Mouse (Mus musculus): ENCODE measurements around the gene Glrp1. TPM values are rescaled to one million over a fixed set of nuclear protein-coding genes. Genes with fewer than 3 reads are reported as not detected.

Gene Glrp1
- total RNA-seq, 4 experiments from 2014 or later: 0.17 to 0.26 TPM; not detected in 2

DNA sequence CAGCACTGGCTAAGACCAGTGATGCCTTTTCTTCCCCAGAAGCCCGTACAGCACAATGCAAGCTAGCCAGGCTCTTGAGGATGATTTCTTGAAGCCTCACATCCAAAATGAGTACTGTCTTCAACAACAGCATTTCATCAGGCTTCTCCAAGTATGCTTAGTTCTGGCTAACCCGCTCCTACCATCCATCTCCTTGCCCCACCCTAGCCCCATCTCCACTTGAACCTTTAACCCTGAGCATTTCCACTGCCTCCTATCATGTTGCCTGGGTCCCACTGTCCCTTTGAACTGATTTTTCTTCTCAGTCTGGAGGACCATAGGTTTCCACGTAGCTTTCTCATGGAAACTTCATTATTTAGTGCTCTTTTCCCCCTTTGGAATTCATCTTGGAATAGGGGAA lies 17.5 kb downstream of the Glrp1 start:
- no peak for DNase-seq (ENCODE audit: low spot score in 2 of 2)

DNA sequence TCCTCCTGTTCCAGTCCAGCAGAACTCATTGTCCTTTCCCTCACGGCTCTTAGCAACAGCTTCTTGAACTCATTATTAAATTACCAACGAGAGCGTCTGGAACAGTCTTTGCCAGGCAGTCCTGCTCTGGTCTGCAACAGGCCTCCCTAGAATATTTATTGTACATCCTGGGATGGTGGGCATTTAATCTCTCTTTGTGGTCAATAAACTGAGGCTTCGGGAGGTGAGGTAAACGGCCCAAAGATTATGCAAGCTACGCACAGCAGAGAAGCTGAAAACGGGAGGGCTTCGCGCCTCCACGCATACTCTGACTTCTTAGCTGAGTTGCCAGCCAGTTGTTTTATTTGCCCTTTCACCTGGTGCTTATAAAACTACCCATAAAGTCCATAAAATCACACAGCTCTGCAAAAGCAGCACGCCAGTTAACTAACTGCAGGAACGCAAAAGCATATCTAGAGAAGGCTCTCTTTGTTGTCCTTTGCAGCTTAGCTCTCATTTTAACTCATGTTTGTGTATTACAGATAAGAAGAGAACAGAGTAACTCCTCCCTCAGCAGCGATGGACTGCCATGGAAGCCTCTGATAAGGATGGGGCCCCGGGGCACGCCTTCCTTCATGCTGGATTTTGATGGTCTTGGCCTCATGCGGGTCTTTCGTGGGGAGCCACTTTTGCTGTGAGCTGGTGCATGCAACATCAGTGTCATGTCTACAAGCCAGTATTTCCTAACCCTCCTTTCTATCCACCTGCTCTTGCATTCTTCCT lies 18.1 kb downstream of the Glrp1 start:
- no peak for DNase-seq (ENCODE audit: low spot score in 2 of 2)

DNA sequence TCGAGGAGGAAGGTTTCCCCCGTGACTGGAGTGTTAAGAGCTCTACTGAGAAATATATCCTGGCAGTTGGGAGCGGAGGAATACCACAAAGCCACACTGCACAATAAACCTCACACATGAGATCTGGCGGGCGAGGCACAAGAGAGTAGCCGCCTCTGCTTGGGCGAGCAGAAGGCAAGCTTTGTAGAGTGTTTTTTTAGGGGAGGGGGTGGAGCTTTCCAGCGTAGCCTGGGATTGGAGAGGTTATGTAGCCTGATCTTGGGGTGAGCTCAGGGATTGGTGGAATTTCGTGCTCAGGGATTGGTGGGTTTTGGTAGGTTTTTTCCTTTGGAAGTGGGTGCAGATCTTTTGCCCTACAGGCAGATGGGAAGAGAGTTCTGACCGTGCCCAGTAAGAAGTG lies 19.7 kb downstream of the Glrp1 start:
- DNase-seq (ENCODE audit: low spot score in 2 of 2): no peak

DNA sequence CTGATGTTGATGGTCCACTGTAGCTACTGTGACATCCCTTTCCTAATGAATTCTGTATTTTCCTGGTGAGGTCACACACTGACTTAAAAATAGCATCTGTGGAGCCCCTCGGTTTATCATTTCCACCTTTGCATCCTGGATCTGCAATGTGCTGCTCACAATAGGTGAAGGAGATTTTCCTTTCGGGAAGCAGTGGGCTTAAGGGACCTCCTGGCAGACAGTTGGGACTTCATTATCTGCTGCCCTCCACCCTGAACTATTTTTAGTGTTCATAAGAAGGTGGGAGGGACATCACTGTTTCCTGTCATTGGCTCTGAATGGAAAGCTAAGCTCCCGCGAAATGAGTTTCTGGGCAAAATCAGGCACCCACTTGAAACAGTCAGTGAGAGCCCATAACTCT lies 20.9 kb downstream of the Glrp1 start:
- DNase-seq (ENCODE audit: low spot score in 2 of 2): no peak

DNA sequence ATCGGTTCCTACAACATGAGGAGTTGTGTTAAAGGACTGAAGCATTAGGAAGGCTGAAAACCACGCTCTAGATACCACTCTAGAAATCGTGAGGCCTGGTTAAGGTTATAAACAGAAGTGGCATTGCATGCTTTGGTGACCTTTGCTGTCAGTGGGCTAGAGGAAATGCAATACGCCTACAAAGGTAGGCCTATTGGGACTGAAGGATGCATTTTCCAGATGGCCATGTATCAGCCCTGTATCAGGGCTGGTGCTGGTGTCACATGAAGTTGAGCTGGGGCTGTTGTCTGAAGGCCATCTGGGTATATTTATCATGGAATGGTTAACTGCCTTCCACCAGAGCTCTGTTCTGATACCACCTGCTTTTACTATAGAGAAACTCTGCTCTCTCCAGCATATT lies 23.5 kb downstream of the Glrp1 start:
- DNase-seq (ENCODE audit: low spot score in 2 of 2): no peak

DNA sequence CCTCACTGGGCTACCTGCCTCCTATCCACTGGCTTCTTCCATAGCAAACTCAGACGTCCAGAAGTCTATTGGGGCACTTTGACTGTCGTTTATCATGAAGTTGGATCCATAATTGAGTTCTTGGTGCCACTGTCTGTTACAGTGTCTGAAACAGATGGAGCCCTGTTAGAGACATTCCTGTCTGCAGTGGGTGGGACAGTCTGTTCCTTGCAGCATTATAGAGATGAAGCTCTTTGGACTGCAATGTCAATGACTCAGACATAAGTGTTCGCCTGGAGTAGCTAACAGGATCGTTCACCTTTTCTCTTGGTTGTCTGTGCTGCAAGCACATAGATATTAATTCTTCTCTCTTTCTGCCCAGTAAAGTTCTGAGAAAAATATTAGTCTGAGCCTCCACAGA lies 25.8 kb downstream of the Glrp1 start:
- peak in 1 of 2 experiments; percentile 22 for DNase-seq (ENCODE audit: low spot score in 2 of 2)

DNA sequence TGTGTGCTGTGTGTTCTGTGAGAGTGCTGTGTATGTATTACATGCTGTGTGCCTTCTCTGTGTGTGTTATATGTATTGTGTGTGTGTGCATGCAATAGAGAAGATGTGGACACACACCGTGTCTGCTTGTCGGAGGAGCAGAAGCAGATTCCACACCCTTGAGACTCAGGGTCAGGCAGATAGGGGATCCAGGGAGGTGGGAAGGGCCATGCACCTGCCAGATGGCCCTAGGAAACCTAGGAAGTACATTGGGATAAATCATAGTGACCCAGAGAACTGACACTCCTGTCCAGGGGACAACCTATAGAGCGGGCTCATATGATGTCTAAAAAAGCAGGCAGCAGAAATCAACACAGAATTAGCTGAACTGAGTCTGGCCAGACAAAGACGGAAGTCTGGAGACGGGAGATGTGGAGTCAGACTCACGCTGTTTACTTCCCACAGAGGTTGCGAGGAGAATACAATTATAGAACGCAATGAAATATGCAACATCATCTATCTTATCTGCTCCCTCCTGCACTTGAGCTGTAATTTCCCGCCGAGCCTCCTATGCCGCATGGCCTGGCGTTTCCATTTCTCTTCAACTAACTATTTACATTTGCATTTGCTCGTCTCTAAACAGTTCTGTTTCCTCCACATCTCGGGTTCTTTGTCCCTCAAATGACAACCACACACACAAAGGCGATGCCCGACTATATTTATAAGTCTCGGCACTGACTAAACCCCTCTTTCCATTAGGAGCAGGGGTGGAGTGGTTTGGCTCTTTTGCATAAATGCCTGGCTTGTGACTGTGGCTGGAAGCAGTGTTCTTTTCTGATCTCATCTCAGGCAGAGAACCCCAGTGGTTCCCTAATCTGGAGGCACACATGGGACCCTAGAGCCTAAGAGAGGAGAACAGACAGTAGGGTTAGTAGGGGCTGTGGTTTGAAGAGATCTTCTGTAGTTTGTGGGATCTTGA lies 27.4 kb downstream of the Glrp1 start:
- DNase-seq (ENCODE audit: low spot score in 2 of 2): no peak

DNA sequence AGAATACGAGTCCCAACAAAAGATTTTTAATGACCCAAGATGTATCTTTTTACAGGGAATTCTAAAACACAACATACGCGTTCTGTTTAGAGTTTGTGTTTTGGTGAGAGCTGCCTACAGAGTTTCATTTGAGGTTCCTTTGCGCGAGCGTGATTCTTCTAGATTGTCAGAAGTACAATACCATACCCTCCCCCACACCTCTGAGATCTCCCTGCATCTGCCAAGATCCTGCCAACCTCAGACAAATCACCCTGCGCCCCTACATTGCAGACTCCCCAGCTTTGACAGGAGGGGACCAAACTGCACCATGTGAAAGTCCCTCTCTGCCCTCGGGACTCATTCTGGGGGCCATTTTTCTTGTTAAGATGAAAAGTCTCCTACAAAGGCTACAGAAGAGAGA lies 29.3 kb downstream of the Glrp1 start:
- no peak for DNase-seq (ENCODE audit: low spot score in 2 of 2)

DNA sequence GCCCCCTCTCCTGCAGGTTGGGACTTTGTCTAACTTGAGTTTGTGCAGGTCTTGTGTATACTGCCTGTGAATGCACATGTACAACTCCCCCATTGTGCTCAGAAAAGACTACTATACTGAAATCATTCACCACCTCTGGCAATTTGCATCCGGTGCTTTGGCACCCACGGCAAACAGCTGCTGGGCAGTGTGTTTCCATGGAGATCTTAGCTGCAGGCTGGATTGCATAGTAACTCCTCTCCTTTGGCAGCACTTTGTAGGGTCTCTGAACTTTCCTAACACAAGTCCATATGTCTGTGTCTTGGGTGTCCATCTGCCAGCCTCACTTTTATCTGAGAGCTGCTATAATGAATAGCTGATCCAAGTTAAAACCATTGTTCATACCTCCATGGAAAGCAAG lies 31.7 kb downstream of the Glrp1 start:
- DNase-seq (ENCODE audit: low spot score in 2 of 2): peak in 1 of 2 experiments; percentile 23

DNA sequence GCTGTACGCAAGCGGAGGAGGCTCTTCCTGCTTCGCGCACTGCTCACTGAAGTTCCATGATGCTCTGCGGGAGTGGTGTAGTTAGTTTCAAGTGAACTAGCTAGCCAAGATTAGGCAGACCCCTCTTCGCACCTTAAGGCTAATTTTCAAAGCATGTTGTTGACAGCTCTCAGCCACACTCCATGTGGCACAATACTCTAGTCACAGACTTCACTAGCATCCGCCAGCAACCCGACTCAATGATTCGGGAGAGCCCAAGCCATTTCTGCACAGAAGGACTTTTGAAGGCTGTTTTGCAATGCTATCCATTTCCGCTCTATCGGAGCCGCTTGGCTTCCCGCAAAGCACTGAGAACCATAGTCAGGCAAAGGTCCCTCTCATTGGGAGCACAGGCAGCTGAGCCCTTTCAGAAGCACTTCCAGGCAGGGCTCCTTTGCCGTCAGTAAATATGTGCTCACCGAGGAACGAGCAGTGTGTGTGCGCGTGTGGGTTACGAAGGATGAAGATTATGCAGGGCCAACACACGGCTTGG lies 33.2 kb downstream of the Glrp1 start:
- no peak for DNase-seq (ENCODE audit: low spot score in 2 of 2)

DNA sequence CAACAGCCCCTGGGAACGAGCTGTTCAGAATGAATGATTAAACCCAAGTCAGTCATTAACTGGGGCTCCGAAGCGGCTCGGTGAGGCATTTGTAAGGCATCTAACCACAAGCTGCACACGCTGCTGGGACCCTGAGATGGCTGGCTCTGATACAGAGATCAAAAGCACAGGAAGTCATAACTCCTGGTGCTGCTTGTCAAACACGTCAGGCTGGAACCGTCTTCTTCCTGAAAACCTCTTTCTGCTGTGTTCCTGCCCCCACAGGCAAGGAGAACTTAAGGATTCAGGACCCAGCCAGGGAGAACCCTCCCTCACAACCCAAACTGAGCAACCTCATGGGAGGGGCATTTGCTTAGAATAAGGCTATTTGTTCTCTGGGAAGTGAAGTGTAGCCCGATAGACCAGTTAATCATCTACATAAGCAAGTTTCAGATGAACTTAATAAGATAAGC lies 34.3 kb downstream of the Glrp1 start:
- no peak for DNase-seq (ENCODE audit: low spot score in 2 of 2)

DNA sequence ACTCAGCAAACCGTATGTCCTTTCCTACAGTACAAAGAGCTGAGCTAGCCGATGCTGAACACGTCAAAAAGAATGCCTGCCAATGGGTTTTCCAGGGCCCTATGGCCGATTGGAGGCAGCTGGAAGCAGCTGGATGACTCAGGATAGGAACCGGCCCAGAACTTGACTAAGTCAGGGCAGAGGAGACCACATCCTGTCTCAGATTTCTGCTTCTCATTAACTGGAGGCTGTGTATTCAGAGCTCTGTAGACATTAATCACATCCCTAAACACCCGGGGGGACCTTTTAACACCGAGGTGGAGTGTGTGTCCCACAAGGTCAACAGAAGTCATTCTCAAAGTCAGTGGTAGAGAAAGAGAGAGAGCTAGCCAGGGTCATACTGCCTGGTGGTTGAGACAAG lies 35.3 kb downstream of the Glrp1 start:
- DNase-seq (ENCODE audit: low spot score in 2 of 2): no peak

DNA sequence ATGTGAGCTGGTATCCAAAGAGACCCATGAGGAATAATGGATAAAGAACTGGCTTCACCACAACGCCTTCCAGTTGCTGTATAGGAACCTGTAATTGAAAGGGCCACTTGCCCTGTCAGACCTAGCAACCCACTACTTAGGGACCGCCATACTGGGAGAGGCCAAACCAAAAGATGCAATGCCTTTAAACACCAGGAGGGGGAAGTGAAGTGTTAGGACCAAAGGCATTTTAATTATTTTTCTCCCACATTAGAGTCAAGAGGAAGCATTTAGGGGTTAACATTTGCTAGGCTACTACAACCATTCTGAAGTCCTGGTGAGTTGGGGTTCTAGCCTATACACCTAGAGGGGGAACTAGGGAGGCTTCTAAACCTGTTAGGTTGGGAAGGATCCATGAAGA lies 36.0 kb downstream of the Glrp1 start:
- no peak for DNase-seq (ENCODE audit: low spot score in 2 of 2)

DNA sequence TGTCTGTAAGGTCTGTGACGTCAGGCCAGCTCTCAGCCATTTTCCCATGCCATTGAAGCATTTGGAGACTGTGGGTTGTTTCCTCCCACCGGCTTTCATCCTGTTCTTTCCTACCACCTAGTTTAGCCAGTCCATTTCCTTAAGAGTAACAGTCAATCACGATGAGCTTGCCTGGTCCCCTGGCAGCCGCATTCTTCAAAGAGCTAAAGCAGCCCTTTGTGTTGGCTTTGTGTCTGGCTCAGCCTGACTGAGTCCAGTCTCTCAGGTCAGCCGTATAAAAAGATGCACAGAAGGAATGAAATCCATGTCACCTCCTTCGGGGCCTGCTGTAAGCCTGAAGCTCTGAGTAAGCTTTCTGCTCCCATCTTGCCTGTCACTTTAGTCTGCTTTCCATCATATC lies 37.6 kb downstream of the Glrp1 start:
- no peak for DNase-seq (ENCODE audit: low spot score in 2 of 2)

DNA sequence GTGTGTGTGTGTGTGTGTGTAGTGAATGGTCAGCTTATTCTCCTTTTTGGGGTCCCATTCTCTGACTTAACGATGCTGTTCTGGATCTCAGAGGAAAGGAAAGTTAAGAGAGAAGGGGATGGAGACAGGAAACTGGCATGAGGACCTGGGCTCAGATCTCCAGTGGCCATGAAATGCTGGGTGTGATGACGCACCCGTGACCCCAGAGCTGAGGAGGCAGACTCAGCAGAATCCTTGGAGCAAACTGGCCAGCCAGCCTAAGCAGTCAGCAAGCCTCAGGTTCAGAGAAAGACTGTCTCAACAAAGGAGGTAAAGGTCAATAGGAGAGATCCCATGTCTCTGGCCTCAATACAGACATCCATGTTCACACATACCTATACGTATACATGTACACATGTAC lies 40.1 kb downstream of the Glrp1 start:
- no peak for DNase-seq (ENCODE audit: low spot score in 2 of 2)

DNA sequence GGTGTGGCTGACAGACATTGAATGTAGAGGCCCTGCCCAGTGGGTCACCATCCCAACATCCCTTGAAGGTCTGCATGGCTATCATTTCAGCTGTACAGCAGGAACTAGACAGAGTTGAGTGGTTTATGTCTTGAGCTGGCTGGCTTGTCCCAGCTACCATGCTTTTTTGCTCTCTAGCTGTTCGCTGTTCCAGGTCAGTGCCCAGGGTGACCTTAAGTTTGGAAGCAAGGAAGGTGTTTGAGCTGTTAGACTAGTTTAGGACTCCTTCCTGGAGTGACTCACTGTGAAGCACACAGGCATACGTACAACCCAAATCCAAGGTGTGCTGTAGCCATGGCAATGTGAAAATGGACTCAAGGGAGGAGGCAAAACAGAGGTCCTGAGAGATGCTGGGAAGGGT lies 41.5 kb downstream of the Glrp1 start:
- no peak for DNase-seq (ENCODE audit: low spot score in 2 of 2)

DNA sequence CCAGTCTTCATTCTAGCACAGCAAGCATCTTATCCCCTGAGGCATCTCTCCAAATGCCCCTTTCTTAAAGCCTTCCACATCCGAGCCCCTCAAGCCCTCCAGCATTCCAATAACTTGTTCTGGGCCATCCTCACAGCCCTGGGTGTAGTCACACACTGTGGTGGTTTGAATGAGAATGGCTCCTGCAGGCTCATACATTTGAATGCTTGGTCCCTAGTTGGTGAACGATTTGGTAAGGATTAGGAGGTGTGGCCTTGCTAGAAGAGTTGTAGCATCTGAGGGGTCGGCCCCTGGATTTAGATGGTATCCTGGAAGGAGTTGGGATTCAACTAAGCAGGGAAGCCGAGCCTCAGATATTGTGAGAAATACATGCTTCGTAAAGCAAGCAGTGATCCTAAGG lies 42.0 kb downstream of the Glrp1 start:
- no peak for DNase-seq (ENCODE audit: low spot score in 2 of 2)

DNA sequence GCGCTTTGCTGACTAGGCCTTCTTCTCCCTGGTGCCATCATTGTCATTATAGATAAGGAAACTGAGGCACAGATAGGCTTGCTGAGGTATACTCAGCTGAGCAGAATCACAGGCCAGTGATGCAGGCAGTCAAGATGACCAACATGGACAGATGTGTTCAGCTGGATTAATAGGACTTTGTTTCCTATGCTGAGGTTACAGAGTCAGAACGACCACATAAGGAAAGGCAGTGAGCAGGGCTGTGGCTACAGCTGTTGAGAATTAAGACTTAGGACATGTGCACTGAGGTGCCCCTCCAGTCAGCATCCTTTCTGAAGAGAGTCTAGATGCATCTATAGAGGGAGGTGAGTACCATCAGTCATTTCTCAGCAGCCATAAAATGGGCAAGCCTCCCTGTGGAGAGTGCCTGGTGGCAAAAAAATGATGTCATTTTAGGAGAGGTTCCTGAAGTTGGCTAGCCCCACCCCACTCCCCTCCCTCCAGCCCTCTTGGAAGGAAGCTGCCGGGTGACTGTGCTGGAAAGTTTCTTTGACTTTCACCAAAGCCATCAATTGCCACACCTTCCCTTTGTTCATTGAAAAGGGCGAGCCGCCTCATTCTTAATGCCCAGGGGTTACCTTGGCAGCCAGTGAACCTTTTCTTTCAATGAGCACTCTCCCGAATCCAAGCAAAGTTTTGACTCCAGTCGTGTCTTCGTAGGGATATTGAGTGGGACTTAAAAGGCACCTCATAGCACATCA lies 43.4 kb downstream of the Glrp1 start:
- DNase-seq (ENCODE audit: low spot score in 2 of 2): no peak

DNA sequence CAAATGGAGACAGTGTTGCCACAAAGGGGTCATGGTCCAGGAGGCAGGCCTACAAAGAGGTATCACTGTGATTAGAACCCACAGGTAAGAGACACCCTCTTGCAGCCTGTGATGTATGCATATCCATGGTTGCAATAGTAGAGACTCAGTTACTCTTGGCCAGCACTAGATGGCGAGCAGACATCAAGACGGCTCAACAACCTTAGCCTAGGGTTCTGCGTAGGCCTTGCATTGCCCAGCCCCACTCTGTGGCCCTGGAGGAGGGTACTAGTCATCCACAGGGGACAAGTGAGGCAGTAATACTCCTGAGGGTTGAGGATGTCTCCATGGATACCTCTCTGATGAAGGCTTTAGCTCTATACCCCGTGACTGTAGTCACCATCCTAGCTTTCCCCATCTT lies 44.1 kb downstream of the Glrp1 start:
- DNase-seq (ENCODE audit: low spot score in 2 of 2): no peak

DNA sequence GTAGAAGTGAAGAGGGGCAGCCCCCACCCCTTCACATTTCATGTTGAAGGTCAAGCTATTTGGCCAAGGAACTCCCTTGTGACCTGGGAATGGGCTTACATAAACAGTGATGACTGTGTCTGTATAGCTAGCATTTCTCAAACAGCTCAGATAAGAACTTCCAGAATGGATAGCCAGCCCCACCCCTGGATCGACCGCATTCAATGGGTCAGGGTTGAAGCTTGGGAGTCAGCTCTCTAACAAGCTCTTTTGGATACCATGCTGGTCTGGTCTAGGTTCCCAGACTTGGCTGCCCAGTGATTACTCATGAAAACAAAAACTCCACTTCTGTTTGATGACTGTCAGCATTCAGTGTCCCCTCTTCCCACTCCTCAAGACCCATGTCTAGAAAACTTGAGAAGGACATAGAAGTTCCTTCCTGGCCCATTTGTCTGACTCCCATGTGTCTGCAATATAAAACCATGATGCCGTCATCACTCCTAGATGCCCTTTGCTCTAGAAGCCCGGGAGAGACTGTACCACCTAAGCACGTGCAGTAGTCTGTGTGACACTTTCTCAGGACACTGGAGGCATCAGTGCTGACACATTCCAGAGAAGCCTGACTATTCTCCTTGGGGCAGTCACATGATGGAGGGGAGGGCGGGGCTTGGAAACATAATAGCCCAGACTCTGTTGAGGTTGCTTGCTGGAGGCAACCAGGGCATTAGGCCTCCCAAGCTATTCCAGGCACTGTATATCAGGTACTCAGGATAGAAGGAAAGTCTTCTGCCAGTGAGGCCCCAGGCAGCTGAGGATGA lies 45.6 kb downstream of the Glrp1 start:
- DNase-seq (ENCODE audit: low spot score in 2 of 2): no peak

DNA sequence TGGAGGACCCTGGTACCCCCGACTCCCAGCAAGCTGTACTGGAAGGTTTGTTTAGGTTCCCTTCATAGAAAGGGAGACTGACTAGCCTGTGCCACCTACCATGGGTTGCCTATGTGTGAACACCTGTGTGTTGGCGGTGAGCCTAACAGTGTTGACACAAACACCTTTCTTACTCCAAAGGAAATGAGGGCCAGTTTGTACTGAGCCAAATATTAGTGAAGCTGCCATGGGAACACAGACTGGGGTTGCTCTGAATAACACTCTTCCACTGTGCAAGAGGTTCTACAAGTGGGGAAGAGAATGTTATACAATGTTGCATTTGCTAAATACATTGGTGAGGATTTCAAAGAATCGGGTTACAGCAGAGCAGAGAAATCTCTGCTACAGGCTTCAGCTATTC lies 46.6 kb downstream of the Glrp1 start:
- DNase-seq (ENCODE audit: low spot score in 2 of 2): no peak
